Mouse (Mus musculus) brain, embryonic 14.5 days (tissue): ENCODE results near the gene Trmt2a. TPM values are rescaled to one million over a fixed set of nuclear protein-coding genes. Genes with fewer than 3 reads are reported as not detected.
A peak's percentile ranks its signal among the peaks of the same experiment; 100 is the strongest.

ENCODE experiments used
- DNase-seq: peaks from one replicate; pipeline ENCODE4 v3.0.0-alpha.2; 2011; ENCODE audit warnings: low read depth
- CTCF ChIP-seq: fragments of 200-500 bp; IDR thresholded peaks from 2 replicates; pipeline ENCODE4 v1.5.1; 2012; ENCODE audit warnings: inconsistent platforms, mild to moderate bottlenecking, moderate library complexity, borderline replicate concordance; ENCODE audit not compliant: insufficient read depth, insufficient read length; ENCODE audit errors: extremely low read depth
- POLR2A ChIP-seq: fragments of 200-500 bp; IDR thresholded peaks from 2 replicates; pipeline ENCODE4 v1.6.1; 2012; ENCODE audit warnings: mild to moderate bottlenecking, inconsistent platforms, borderline replicate concordance; ENCODE audit not compliant: poor library complexity, insufficient read depth, insufficient read length, severe bottlenecking; ENCODE audit errors: extremely low read depth
- polyA plus RNA-seq: library from polyadenylated mRNA; depleted of rRNA; stranded (reverse); fragments of >200 nt; gene quantifications from 2 replicates; pipeline ENCODE4 v1.2.3, GENCODE M21; 2012

Gene Trmt2a
- polyA plus RNA-seq, 1 experiment, result 83.5 TPM

GRCm38 (mm10) chr16:18235389-18236065, 13.0 kb upstream of the Trmt2a start:
- peak; percentile 93 for DNase-seq
- TF ChIP-seq POLR2A (no peak), CTCF (no peak)

- TF ChIP-seq POLR2A (no peak), CTCF (no peak)
- DNase-seq, result no peak
Observed at GRCm38 (mm10) chr16:18236676-18237501, 11.6 kb upstream of the Trmt2a start.

- DNase-seq, result no peak
- no peak for TF ChIP-seq CTCF
- no peak for TF ChIP-seq POLR2A
Observed at GRCm38 (mm10) chr16:18241581-18241980, 6.9 kb upstream of the Trmt2a start.

DNA sequence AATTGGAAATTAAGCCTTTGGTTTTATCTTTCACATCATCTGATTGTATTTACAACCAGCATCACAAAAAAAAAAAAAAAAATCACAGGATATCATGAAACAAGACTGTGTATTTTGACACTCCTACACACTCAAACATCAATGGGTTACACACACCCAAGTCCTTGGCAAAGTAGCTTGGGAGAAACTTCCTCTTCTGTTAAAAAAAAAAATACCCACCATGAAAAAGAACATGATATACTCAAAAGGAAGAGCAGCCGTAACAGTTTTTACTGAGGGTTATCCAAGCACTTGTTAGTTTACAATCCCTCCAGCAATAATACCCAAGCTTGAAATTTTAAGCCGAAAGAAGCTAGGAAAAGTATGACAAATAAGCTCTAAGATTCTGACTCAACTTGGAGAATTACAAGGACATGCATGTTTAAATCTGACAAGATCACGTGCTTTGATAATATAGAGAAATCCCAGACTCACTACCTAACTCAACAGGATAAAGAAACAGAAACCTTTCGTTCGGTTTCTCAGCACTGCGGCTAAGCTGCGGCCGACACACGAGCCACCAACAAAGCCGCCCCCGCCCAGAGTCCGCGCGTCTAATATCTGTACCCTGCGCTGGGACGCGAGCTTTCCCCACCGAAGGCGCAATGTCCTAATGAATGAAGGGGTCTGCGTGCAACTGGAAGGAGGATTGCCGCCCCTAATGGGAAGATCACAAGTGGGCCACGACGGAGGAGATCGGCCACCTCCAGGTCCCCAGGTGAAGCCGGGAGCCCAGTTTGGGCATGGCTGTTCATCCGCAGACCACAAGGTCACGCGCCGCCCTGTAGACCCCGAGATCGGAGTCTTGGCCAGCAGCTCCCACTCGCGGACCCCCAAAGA, 719 bp upstream of the Trmt2a start:
- peak; percentile 51 for DNase-seq

DNA sequence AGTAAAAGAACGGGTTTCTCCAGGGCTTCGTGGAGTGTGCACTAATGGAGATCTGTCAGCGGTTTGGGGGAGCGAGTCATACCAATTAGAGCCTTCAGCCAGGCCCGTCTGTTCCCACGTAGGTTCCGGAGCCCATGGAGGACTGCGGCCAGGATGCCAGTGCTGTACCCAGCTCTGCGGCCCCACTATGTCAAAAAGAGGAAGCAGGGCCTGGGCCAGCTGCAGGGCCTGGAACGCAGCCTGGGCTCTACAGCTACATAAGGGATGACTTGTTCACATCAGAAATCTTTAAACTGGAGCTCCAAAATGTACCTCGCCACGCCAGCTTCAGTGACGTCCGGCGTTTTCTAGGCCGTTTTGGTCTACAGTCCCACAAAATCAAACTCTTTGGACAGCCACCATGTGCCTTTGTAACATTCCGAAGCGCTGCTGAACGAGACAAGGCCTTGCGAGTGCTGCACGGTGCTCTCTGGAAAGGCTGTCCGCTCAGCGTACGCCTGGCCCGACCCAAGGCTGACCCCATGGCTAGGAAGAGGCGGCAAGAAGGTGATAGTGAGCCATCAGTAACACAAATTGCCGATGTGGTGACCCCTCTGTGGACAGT, 987 bp downstream of the Trmt2a start:
- DNase-seq, result no peak
- TF ChIP-seq CTCF, result no peak
- TF ChIP-seq POLR2A, result no peak

More for the DNA sequence above, 719 bp upstream of the Trmt2a start:
- TF ChIP-seq CTCF, result no peak
- TF ChIP-seq POLR2A, result no peak

GRCm38 (mm10) chr16:18250231-18250630, 1.8 kb downstream of the Trmt2a start:
- no peak for TF ChIP-seq POLR2A
- TF ChIP-seq CTCF, result no peak
- no peak for DNase-seq

- no peak for TF ChIP-seq POLR2A
- no peak for TF ChIP-seq CTCF
- DNase-seq, result no peak
Observed at GRCm38 (mm10) chr16:18250828-18251790, 2.6 kb downstream of the Trmt2a start.

DNA sequence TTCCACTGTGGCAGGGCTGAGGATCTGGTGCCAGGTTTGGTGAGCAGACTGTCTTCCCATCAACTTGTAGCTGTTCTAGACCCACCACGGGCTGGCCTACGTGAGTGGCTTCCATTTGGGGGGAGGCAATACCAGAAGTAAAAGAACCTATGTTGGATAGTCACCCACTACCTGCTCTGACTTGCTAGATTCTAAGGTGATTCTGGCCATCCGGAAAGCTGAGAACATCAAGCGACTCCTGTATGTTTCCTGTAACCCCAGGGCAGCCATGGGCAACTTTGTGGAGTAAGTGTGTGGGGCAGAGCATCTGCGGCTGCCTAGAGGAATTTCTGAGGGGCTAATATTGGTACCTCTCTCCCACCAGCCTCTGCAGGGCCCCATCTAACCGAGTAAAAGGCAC, 4.3 kb downstream of the Trmt2a start:
- TF ChIP-seq POLR2A (no peak), CTCF (no peak)
- no peak for DNase-seq

- TF ChIP-seq CTCF (no peak), POLR2A (no peak)
- no peak for DNase-seq
Observed at GRCm38 (mm10) chr16:18253866-18254265, 5.4 kb downstream of the Trmt2a start.

DNA sequence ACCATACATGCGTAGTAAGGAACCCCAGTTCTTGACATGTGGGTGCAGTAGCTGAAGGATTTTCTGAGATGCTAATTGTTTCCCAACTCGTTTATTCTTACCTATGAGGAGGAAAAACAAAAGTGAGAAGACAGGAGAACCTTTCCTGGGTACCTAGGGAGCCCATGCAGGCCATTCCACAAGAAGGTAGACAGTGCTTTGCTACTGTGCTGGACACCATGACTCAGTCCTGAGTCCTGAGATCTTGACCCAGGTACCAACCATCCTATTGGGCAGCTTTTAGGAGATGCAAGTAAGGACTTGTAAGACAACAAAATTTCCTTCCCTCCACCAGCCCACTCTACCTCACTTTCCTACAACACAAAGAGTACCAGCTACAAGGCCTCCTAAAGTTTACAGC, 9.7 kb downstream of the Trmt2a start, which contains the start of gene Gm49776:
Gene Gm49776, minus strand, starts transcription at position 101 of the 400 bp plus-strand sequence.
- TF ChIP-seq POLR2A (no peak), CTCF (no peak)
- no peak for DNase-seq
